Mouse (Mus musculus): Measurements from ENCODE around the gene Rps10. TPM values are rescaled to one million over a fixed set of nuclear protein-coding genes. Genes with fewer than 3 reads are reported as not detected.

Gene Rps10
- polyA plus RNA-seq, 1 experiment, result 4,498 TPM

- no peak overlapping the region for H3K4me3 ChIP-seq (ENCODE audit: insufficient read depth, poor library complexity, severe bottlenecking)
- peaks cover 46% of the 10 kb centered on the region for H3K36me3 ChIP-seq (ENCODE audit: control insufficient read depth, insufficient read depth)
- peaks cover 82% of the 10 kb centered on the region for H3K79me2 ChIP-seq (ENCODE audit: control insufficient read depth, insufficient read depth)
- H3ac ChIP-seq (ENCODE audit: control insufficient read depth, insufficient read length, low read depth), result no peak overlapping the region
- H3K27me3 ChIP-seq (ENCODE audit: control insufficient read depth, insufficient read depth, insufficient read length), result no peaks in the 10 kb centered on the region
- TF ChIP-seq USF1 (IDR thresholded peaks at IDR 0.05; ENCODE audit: low read depth) (no peak), CEBPB (IDR thresholded peaks at IDR 0.05; ENCODE audit: low read depth) (no peak), CTCF (IDR thresholded peaks at IDR 0.05; ENCODE audit: control insufficient read depth, insufficient read depth, insufficient read length) (no peak), MAX (IDR thresholded peaks at IDR 0.05) (no peak), MYOD1 (IDR thresholded peaks at IDR 0.05; ENCODE audit: control insufficient read depth, insufficient read length, low read depth) (no peak), FOSL1 (IDR thresholded peaks at IDR 0.05; ENCODE audit: insufficient read depth, low read length, poor library complexity, severe bottlenecking) (no peak), MYOG (IDR thresholded peaks at IDR 0.05; ENCODE audit: control insufficient read depth, extremely low read depth, insufficient read length) (no peak)
- peaks cover 43% of the 10 kb centered on the region for H3K79me3 ChIP-seq (ENCODE audit: low read depth)
Observed at GRCm38 (mm10) chr17:27596376-27597190, 39.9 kb downstream of the Rps10 start.

GRCm38 (mm10) chr17:27595659-27596375, 40.7 kb downstream of the Rps10 start:
- TF ChIP-seq FOSL1 (IDR thresholded peaks at IDR 0.05; ENCODE audit: insufficient read depth, low read length, poor library complexity, severe bottlenecking), result no peak
- no peak for TF ChIP-seq CEBPB (IDR thresholded peaks at IDR 0.05; ENCODE audit: low read depth)
- TF ChIP-seq CTCF (IDR thresholded peaks at IDR 0.05; ENCODE audit: control insufficient read depth, insufficient read depth, insufficient read length), result no peak
- no peak for TF ChIP-seq MYOD1 (IDR thresholded peaks at IDR 0.05; ENCODE audit: control insufficient read depth, insufficient read length, low read depth)
- no peak for TF ChIP-seq MYOG (IDR thresholded peaks at IDR 0.05; ENCODE audit: control insufficient read depth, extremely low read depth, insufficient read length)
- TF ChIP-seq MAX (IDR thresholded peaks at IDR 0.05), result no peak
- TF ChIP-seq USF1 (IDR thresholded peaks at IDR 0.05; ENCODE audit: low read depth), result no peak
- no peaks in the 10 kb centered on the region for H3K27me3 ChIP-seq (ENCODE audit: control insufficient read depth, insufficient read depth, insufficient read length)
- peaks cover 47% of the 10 kb centered on the region for H3K36me3 ChIP-seq (ENCODE audit: control insufficient read depth, insufficient read depth)
- no peak overlapping the region for H3ac ChIP-seq (ENCODE audit: control insufficient read depth, insufficient read length, low read depth)
- H3K79me2 ChIP-seq (ENCODE audit: control insufficient read depth, insufficient read depth), result peaks cover 82% of the 10 kb centered on the region
- no peak overlapping the region for H3K4me3 ChIP-seq (ENCODE audit: insufficient read depth, poor library complexity, severe bottlenecking)
- H3K79me3 ChIP-seq (ENCODE audit: low read depth), result peaks cover 39% of the 10 kb centered on the region

DNA sequence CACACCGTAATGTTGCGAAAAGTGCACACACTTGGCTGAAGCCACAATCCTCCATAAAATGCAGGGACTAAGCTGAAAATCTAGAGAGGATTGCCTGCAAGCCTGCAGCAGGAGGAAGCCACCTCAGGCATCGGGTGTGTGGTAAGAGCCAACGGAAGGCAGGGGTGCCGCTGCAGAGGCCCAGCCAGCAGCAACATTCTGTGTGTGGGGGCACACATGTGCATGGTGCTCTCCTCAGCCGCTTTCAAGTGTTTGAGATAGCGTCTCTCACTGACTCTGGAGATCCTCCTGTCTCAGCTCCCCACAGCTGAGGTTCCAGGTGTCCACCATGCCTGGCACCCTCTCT, 43.9 kb downstream of the Rps10 start:
- Histone ChIP-seq H3K4me3 (ENCODE audit: insufficient read depth, poor library complexity, severe bottlenecking) (no peak overlapping the region), H3ac (ENCODE audit: control insufficient read depth, insufficient read length, low read depth) (no peak overlapping the region), H3K79me2 (ENCODE audit: control insufficient read depth, insufficient read depth) (peaks cover 76% of the 10 kb centered on the region), H3K79me3 (ENCODE audit: low read depth) (peaks cover 28% of the 10 kb centered on the region), H3K36me3 (ENCODE audit: control insufficient read depth, insufficient read depth) (peaks cover 62% of the 10 kb centered on the region), H3K27me3 (ENCODE audit: control insufficient read depth, insufficient read depth, insufficient read length) (no peaks in the 10 kb centered on the region)
- no peak for TF ChIP-seq USF1 (IDR thresholded peaks at IDR 0.05; ENCODE audit: low read depth)
- TF ChIP-seq CTCF (IDR thresholded peaks at IDR 0.05; ENCODE audit: control insufficient read depth, insufficient read depth, insufficient read length), result no peak
- TF ChIP-seq MYOD1 (IDR thresholded peaks at IDR 0.05; ENCODE audit: control insufficient read depth, insufficient read length, low read depth), result no peak
- no peak for TF ChIP-seq MAX (IDR thresholded peaks at IDR 0.05)

- Histone ChIP-seq H3K4me3 (ENCODE audit: insufficient read depth, poor library complexity, severe bottlenecking) (no peak overlapping the region), H3K36me3 (ENCODE audit: control insufficient read depth, insufficient read depth) (peaks cover 58% of the 10 kb centered on the region), H3K79me3 (ENCODE audit: low read depth) (peaks cover 26% of the 10 kb centered on the region), H3ac (ENCODE audit: control insufficient read depth, insufficient read length, low read depth) (no peak overlapping the region), H3K79me2 (ENCODE audit: control insufficient read depth, insufficient read depth) (peaks cover 71% of the 10 kb centered on the region), H3K27me3 (ENCODE audit: control insufficient read depth, insufficient read depth, insufficient read length) (no peaks in the 10 kb centered on the region)
- TF ChIP-seq MYOG (IDR thresholded peaks at IDR 0.05; ENCODE audit: control insufficient read depth, extremely low read depth, insufficient read length) (no peak), MAX (IDR thresholded peaks at IDR 0.05) (no peak), CEBPB (IDR thresholded peaks at IDR 0.05; ENCODE audit: low read depth) (no peak), USF1 (IDR thresholded peaks at IDR 0.05; ENCODE audit: low read depth) (no peak), FOSL1 (IDR thresholded peaks at IDR 0.05; ENCODE audit: insufficient read depth, low read length, poor library complexity, severe bottlenecking) (no peak), MYOD1 (IDR thresholded peaks at IDR 0.05; ENCODE audit: control insufficient read depth, insufficient read length, low read depth) (no peak), CTCF (IDR thresholded peaks at IDR 0.05; ENCODE audit: control insufficient read depth, insufficient read depth, insufficient read length) (no peak)
Observed at GRCm38 (mm10) chr17:27591826-27592564, 44.5 kb downstream of the Rps10 start.

- Histone ChIP-seq H3K79me3 (ENCODE audit: low read depth) (peaks cover 19% of the 10 kb centered on the region), H3K36me3 (ENCODE audit: control insufficient read depth, insufficient read depth) (peaks cover 49% of the 10 kb centered on the region)
Observed at GRCm38 (mm10) chr17:27588231-27588630, 48.2 kb downstream of the Rps10 start.

More at GRCm38 (mm10) chr17:27588231-27588630, 48.2 kb downstream of the Rps10 start:
- Histone ChIP-seq H3K79me2 (ENCODE audit: control insufficient read depth, insufficient read depth) (peaks cover 57% of the 10 kb centered on the region), H3K27me3 (ENCODE audit: control insufficient read depth, insufficient read depth, insufficient read length) (no peaks in the 10 kb centered on the region), H3ac (ENCODE audit: control insufficient read depth, insufficient read length, low read depth) (no peak overlapping the region), H3K4me3 (ENCODE audit: insufficient read depth, poor library complexity, severe bottlenecking) (no peak overlapping the region)
- no peak for TF ChIP-seq FOSL1 (IDR thresholded peaks at IDR 0.05; ENCODE audit: insufficient read depth, low read length, poor library complexity, severe bottlenecking)

All from C2C12 (cell line).